ENCODE assay signal across 8 mouse cellular contexts in the genomic region with DNA sequence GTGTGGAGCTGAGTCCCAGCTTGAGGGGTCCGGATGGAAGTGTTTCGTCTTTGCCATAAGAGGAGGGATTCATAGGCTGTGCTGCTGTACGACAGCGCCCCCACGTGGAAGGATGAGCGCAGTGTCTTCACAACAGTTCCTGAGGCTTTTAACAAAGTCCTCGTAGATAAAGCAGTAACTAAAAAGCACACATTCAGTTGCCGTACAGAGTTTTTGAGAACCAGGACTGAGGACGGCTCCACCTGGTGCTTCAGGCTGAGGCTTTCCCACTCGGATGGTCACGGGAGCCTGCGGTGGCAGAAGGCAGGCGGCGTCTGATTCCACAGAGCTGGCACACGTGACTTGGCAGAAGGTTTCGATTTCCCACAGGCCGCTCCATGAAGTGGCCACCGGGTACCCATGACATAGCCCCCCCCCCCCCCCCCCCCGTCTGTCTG. TPM values are rescaled to one million over a fixed set of nuclear protein-coding genes. Genes with fewer than 3 reads are reported as not detected.
DNase-seq lines count a peak whose midpoint lies in the region; ATAC-seq and TF ChIP-seq lines count a peak whose summit lies in the region.

No protein-coding gene starts in this region.

- H3K4me1 ChIP-seq in ES-E14 (ENCODE audit: control insufficient read depth in 2 of 2, insufficient read depth in 2 of 2, low read length in 2 of 2, poor library complexity in 1 of 2) = peaks cover 0 to 8% of the 10 kb centered on the region in 2 experiments; a peak in 3 of 4 replicates
- H3K4me1 ChIP-seq in forebrain, embryonic 14.5 days (ENCODE audit: control insufficient read depth, insufficient read depth, low read length) = no peaks in the 10 kb centered on the region
- peaks cover 10% of the 10 kb centered on the region for H3K4me1 ChIP-seq in liver, postnatal 0 days (ENCODE audit: insufficient read depth)
- H3K4me1 ChIP-seq in neural tube, embryonic 13.5 days (replicated peaks) = peaks cover 13% of the 10 kb centered on the region; the same call in 1 of the 2 replicates

- H3K27me3 ChIP-seq in forebrain, embryonic 14.5 days (replicated peaks; ENCODE audit: control insufficient read depth, insufficient read depth, low read length) = no peaks in the 10 kb centered on the region
- H3K27me3 ChIP-seq in liver, postnatal 0 days (ENCODE audit: insufficient read depth, low read length) = no peaks in the 10 kb centered on the region
- H3K27me3 ChIP-seq in neural tube, embryonic 13.5 days = no peaks in the 10 kb centered on the region

- 7% methylated on average over 18 of the region's 19 CpGs for WGBS in forebrain, embryonic 14.5 days
- WGBS in liver, postnatal 0 days (ENCODE audit: insufficient replicate concordance) = 3% methylated on average over 18 of the region's 19 CpGs
- 6% methylated on average over 19 of the region's 19 CpGs for WGBS in neural tube, embryonic 13.5 days

- peak; percentile 95 for ATAC-seq in forebrain, embryonic 14.5 days
- ATAC-seq in liver, postnatal 0 days = peak; percentile 82
- peak; percentile 93 for ATAC-seq in neural tube, embryonic 13.5 days (ENCODE audit: low read depth)

- no peak overlapping the region; the same call in 1 of the 2 replicates for H3K9ac ChIP-seq in ES-E14 (ENCODE audit: insufficient read depth, low read depth, low read length, poor library complexity, severe bottlenecking)
- H3K9ac ChIP-seq in forebrain, embryonic 14.5 days (ENCODE audit: low read length) = peak overlapping the region; percentile 38; the same call in 1 of the 2 replicates
- H3K9ac ChIP-seq in liver, postnatal 0 days (replicated peaks) = peak overlapping the region; percentile 53
- H3K9ac ChIP-seq in neural tube, embryonic 13.5 days = peak overlapping the region; percentile 66

- intact Hi-C loops in heart, postnatal 14 days (cut with DNase I) = loop anchor here (1.0 to 5.0 kb wide), 3 partner anchors 37 to 364 kb away; no protein-coding TSS in a partner anchor

- no peak overlapping the region for H3K4me3 ChIP-seq in ES-E14 (ENCODE audit: insufficient read depth in 1 of 2, low read depth in 1 of 2, low read length in 2 of 2, poor library complexity in 1 of 2, severe bottlenecking in 1 of 2)
- peak overlapping the region; percentile 28 for H3K4me3 ChIP-seq in forebrain, embryonic 14.5 days (ENCODE audit: low read depth, low read length)
- H3K4me3 ChIP-seq in liver, postnatal 0 days (ENCODE audit: low read depth, low read length) = peak overlapping the region; percentile 40
- H3K4me3 ChIP-seq in neural tube, embryonic 13.5 days = peak overlapping the region; percentile 42

- in situ Hi-C loops in ES-E14 (cut with MboI; ENCODE audit: low sequenced_read_pairs in 2 of 2, unreplicated experiment in 2 of 2) = no loop called here

- TF ChIP-seq EP300 in liver, postnatal 0 days (IDR thresholded peaks at IDR 0.05; ENCODE audit: low read depth) = no peak

- H3K9me3 ChIP-seq in ES-E14 (ENCODE audit: control insufficient read depth, insufficient read depth, low read depth, low read length) = no peaks in the 10 kb centered on the region
- H3K9me3 ChIP-seq in forebrain, embryonic 14.5 days (replicated peaks; ENCODE audit: control insufficient read depth, low read length) = no peaks in the 10 kb centered on the region
- H3K9me3 ChIP-seq in liver, postnatal 0 days (ENCODE audit: low read length) = no peaks in the 10 kb centered on the region
- H3K9me3 ChIP-seq in neural tube, embryonic 13.5 days = no peaks in the 10 kb centered on the region

- DNase-seq in ES-E14 (ENCODE audit: low read depth, low spot score) = peak; percentile 81
- DNase-seq in cerebellum, adult 11 months = peak; percentile 70
- DNase-seq in forebrain, embryonic 14.5 days (ENCODE audit: low spot score) = peak; percentile 90
- peak; percentile 87 to 88 for DNase-seq in heart, postnatal 14 days
- DNase-seq in layer of hippocampus, adult 11-12 months (ENCODE audit: low spot score) = peak; percentile 87
- DNase-seq in liver, postnatal 0 days = peak; percentile 89
- peak; percentile 77 for DNase-seq in telencephalon, adult 2 months (ENCODE audit: low read depth, low spot score)

- no peaks in the 10 kb centered on the region for H3K36me3 ChIP-seq in ES-E14 (ENCODE audit: control insufficient read depth, insufficient read depth, low read length, poor library complexity, severe bottlenecking)
- H3K36me3 ChIP-seq in forebrain, embryonic 14.5 days (ENCODE audit: control insufficient read depth, insufficient read depth, low read length) = no peaks in the 10 kb centered on the region
- H3K36me3 ChIP-seq in liver, postnatal 0 days (replicated peaks; ENCODE audit: insufficient read depth, low read length) = no peaks in the 10 kb centered on the region
- H3K36me3 ChIP-seq in neural tube, embryonic 13.5 days = no peaks in the 10 kb centered on the region

- peak overlapping the region; percentile 48 for H3K4me2 ChIP-seq in forebrain, embryonic 14.5 days (ENCODE audit: low read length)
- H3K4me2 ChIP-seq in liver, postnatal 0 days (ENCODE audit: low read depth, low read length) = peak overlapping the region; percentile 61
- H3K4me2 ChIP-seq in neural tube, embryonic 13.5 days = peak overlapping the region; percentile 57

- TF ChIP-seq CTCF in liver, postnatal 0 days (IDR thresholded peaks at IDR 0.05; ENCODE audit: low read depth) = peak; percentile 99

- H3K27ac ChIP-seq in ES-E14 (ENCODE audit: insufficient read depth, low read depth, low read length, poor library complexity, severe bottlenecking) = no peak overlapping the region
- no peak overlapping the region for H3K27ac ChIP-seq in forebrain, embryonic 14.5 days (ENCODE audit: low read depth, low read length)
- peak overlapping the region; percentile 68 for H3K27ac ChIP-seq in liver, postnatal 0 days (ENCODE audit: low read depth)
- H3K27ac ChIP-seq in neural tube, embryonic 13.5 days (replicated peaks) = peak overlapping the region; percentile 70; the same call in 1 of the 2 replicates

TF ChIP-seq in ES-E14, 5 proteins besides CTCF, POLR2A, EP300 and RAD21:
- no peak for TF ChIP-seq ZNF384 (IDR thresholded peaks at IDR 0.05; ENCODE audit: low read depth, low read length)
- no peak for TF ChIP-seq HCFC1 (IDR thresholded peaks at IDR 0.05; ENCODE audit: borderline replicate concordance, insufficient read depth, low read length)
- peak; percentile 44; the same call in 1 of the 2 replicates for TF ChIP-seq ZC3H11A (IDR thresholded peaks at IDR 0.05; ENCODE audit: borderline replicate concordance, low read depth, low read length)

RNA-seq across cellular contexts. Expression of a gene that starts 16.4 kb away (rescaled TPM):
- total RNA-seq in ES-E14 (2012; rRNA removed) = 13.7 and 15.0 TPM in 2 replicates
- polyA plus RNA-seq in forebrain, embryonic 14.5 days (2014; fragmentation: Nextera tagmentation; extraction: Ambion mirVana) = 42.4 and 45.2 TPM in 2 replicates
- 10 to 100 TPM; 34.4 to 35.9 TPM for total RNA-seq in heart, postnatal 14 days (2021)
- 13.7 and 14.2 TPM in 2 replicates for polyA plus RNA-seq in liver, postnatal 0 days (2015; fragmentation: Nextera tagmentation; extraction: Ambion mirVana)
- polyA plus RNA-seq in neural tube, embryonic 13.5 days (2015; fragmentation: Nextera tagmentation; extraction: Ambion mirVana) = 52.1 and 52.8 TPM in 2 replicates

RNA-seq across cellular contexts. Expression of a gene that starts 40.8 kb away (rescaled TPM):
- total RNA-seq in ES-E14 (2012; rRNA removed) = 12.1 and 14.8 TPM in 2 replicates
- polyA plus RNA-seq in forebrain, embryonic 14.5 days (2014; fragmentation: Nextera tagmentation; extraction: Ambion mirVana) = 26.9 and 29.9 TPM in 2 replicates
- 10 to 100 TPM; 54.4 to 58.9 TPM for total RNA-seq in heart, postnatal 14 days (2021)
- polyA plus RNA-seq in liver, postnatal 0 days (2015; fragmentation: Nextera tagmentation; extraction: Ambion mirVana) = 22.3 and 25.4 TPM in 2 replicates
- polyA plus RNA-seq in neural tube, embryonic 13.5 days (2015; fragmentation: Nextera tagmentation; extraction: Ambion mirVana) = 24.3 and 24.6 TPM in 2 replicates

Comparison
In these comparisons a context has a peak if more than half of its experiments do, and no peak if none do; other contexts are left out.
1. H3K27ac ChIP-seq: peak in liver, postnatal 0 days (single experiment) and neural tube, embryonic 13.5 days (single experiment); none in ES-E14 (single experiment) and forebrain, embryonic 14.5 days (single experiment).
2. H3K4me3 ChIP-seq: peak in forebrain, embryonic 14.5 days (single experiment), liver, postnatal 0 days (single experiment) and neural tube, embryonic 13.5 days (single experiment); none in ES-E14 (0 of 2).
3. Peak in every context shown above with its lines, with median percentiles within 50 percentile points of each other: DNase-seq, ATAC-seq and H3K4me2 ChIP-seq.